8 mouse cellular contexts compared by ENCODE assay signal in genomic region chr2:84726716-84727115, GRCm38 (mm10). TPM values are rescaled to one million over a fixed set of nuclear protein-coding genes. Genes with fewer than 3 reads are reported as not detected.
DNase-seq lines count a peak whose midpoint lies in the region; ATAC-seq and TF ChIP-seq lines count a peak whose summit lies in the region.

No protein-coding gene starts in this region.

- intact Hi-C loops in gastrocnemius, postnatal 36 days (cut with DNase I) = loop anchor here (2.0 kb wide), 1 partner anchor 72 kb away; the partner anchor contains the start of gene Ube2l6

- peak overlapping the region; percentile 50 for H3K4me3 ChIP-seq in liver, adult 2 months (ENCODE audit: insufficient read depth, low read depth, low read length)
- H3K4me3 ChIP-seq in embryonic facial prominence, embryonic 13.5 days = peak overlapping the region; percentile 63
- peak overlapping the region; percentile 56 for H3K4me3 ChIP-seq in intestine, embryonic 16.5 days (ENCODE audit: low read length)
- H3K4me3 ChIP-seq in neural tube, embryonic 14.5 days (ENCODE audit: low read depth, low read length) = peak overlapping the region; percentile 55

- peak overlapping the region; percentile 24 for H3K27ac ChIP-seq in liver, adult 2 months (replicated peaks; ENCODE audit: insufficient read depth, low read depth, low read length)
- no peak overlapping the region; the same call in 1 of the 2 replicates for H3K27ac ChIP-seq in embryonic facial prominence, embryonic 13.5 days
- no peak overlapping the region for H3K27ac ChIP-seq in intestine, embryonic 16.5 days (ENCODE audit: low read length)
- H3K27ac ChIP-seq in neural tube, embryonic 14.5 days (ENCODE audit: low read depth, low read length) = no peak overlapping the region

- no peak for TF ChIP-seq POLR2A in liver, adult 2 months (IDR thresholded peaks at IDR 0.05; ENCODE audit: extremely low read depth, insufficient read depth, low read length)

- ATAC-seq in embryonic facial prominence, embryonic 13.5 days (ENCODE audit: insufficient number of reproducible peaks, insufficient read depth, low FRiP score, low TSS enrichment, low read depth) = no peak
- peak; percentile 26 for ATAC-seq in intestine, embryonic 16.5 days
- ATAC-seq in neural tube, embryonic 14.5 days (ENCODE audit: low read depth) = peak; percentile 31

- no peaks in the 10 kb centered on the region for H3K9me3 ChIP-seq in embryonic facial prominence, embryonic 13.5 days
- H3K9me3 ChIP-seq in intestine, embryonic 16.5 days (ENCODE audit: control insufficient read depth, low read length) = no peaks in the 10 kb centered on the region
- no peaks in the 10 kb centered on the region for H3K9me3 ChIP-seq in neural tube, embryonic 14.5 days (ENCODE audit: control insufficient read depth, low read length)

- H3K9ac ChIP-seq in liver, adult 2 months (ENCODE audit: low read depth, low read length) = peak overlapping the region; percentile 46
- H3K9ac ChIP-seq in embryonic facial prominence, embryonic 13.5 days = peak overlapping the region; percentile 73
- peak overlapping the region; percentile 53 for H3K9ac ChIP-seq in intestine, embryonic 16.5 days (ENCODE audit: low read depth, low read length)
- H3K9ac ChIP-seq in neural tube, embryonic 14.5 days (replicated peaks; ENCODE audit: low read depth, low read length) = peak overlapping the region; percentile 42; the same call in 1 of the 2 replicates

- peaks cover 20% of the 10 kb centered on the region for H3K4me1 ChIP-seq in liver, adult 2 months (ENCODE audit: control insufficient read depth, insufficient read depth, low read length)
- H3K4me1 ChIP-seq in embryonic facial prominence, embryonic 13.5 days = peaks cover 13% of the 10 kb centered on the region
- peaks cover 12% of the 10 kb centered on the region for H3K4me1 ChIP-seq in intestine, embryonic 16.5 days (ENCODE audit: control insufficient read depth, insufficient read depth, low read length)
- H3K4me1 ChIP-seq in neural tube, embryonic 14.5 days (ENCODE audit: control insufficient read depth, insufficient read depth, low read length) = peaks cover 18% of the 10 kb centered on the region

- peaks cover 15% of the 10 kb centered on the region for H3K36me3 ChIP-seq in liver, adult 2 months (ENCODE audit: control insufficient read depth, insufficient read depth, low read length)
- H3K36me3 ChIP-seq in embryonic facial prominence, embryonic 13.5 days = peaks cover 23% of the 10 kb centered on the region
- peaks cover 3% of the 10 kb centered on the region; the same call in 1 of the 2 replicates for H3K36me3 ChIP-seq in intestine, embryonic 16.5 days (ENCODE audit: control insufficient read depth, insufficient read depth, low read length)
- peaks cover 16% of the 10 kb centered on the region for H3K36me3 ChIP-seq in neural tube, embryonic 14.5 days (ENCODE audit: control insufficient read depth, insufficient read depth, low read length)

- H3K79me2 ChIP-seq in liver, adult 2 months (ENCODE audit: control insufficient read depth, insufficient read depth, low read length) = peaks cover 9% of the 10 kb centered on the region; the same call in 1 of the 2 replicates

- no peak for DNase-seq in liver, adult 2 months (ENCODE audit: extremely low read depth, low read depth, low spot score)
- no peak for DNase-seq in liver
- no peak for DNase-seq in embryo, embryonic 10 days (ENCODE audit: low spot score)
- no peak for DNase-seq in frontal cortex, postnatal 14 days (ENCODE audit: low spot score in 2 of 2)
- no peak for DNase-seq in gastrocnemius, postnatal 36 days

- no peaks in the 10 kb centered on the region for H3K27me3 ChIP-seq in liver, adult 2 months (ENCODE audit: control insufficient read depth, insufficient read depth, low read length)
- H3K27me3 ChIP-seq in embryonic facial prominence, embryonic 13.5 days = no peaks in the 10 kb centered on the region
- no peaks in the 10 kb centered on the region for H3K27me3 ChIP-seq in intestine, embryonic 16.5 days (replicated peaks; ENCODE audit: control insufficient read depth, insufficient read depth, low read length)
- no peaks in the 10 kb centered on the region for H3K27me3 ChIP-seq in neural tube, embryonic 14.5 days (ENCODE audit: control insufficient read depth, insufficient read depth, low read length)

- TF ChIP-seq CTCF in liver, adult 2 months (IDR thresholded peaks at IDR 0.05; ENCODE audit: low read depth, low read length) = no peak

- 1% methylated on average over 9 of the region's 9 CpGs for WGBS in liver, adult 2 months
- WGBS in embryonic facial prominence, embryonic 13.5 days = 4% methylated on average over 9 of the region's 9 CpGs
- WGBS in intestine, embryonic 16.5 days = 1% methylated on average over 9 of the region's 9 CpGs
- WGBS in neural tube, embryonic 14.5 days = 3% methylated on average over 9 of the region's 9 CpGs

- peak overlapping the region; percentile 78 for H3K4me2 ChIP-seq in embryonic facial prominence, embryonic 13.5 days
- H3K4me2 ChIP-seq in intestine, embryonic 16.5 days (ENCODE audit: low read depth, low read length) = peak overlapping the region; percentile 55
- peak overlapping the region; percentile 94 for H3K4me2 ChIP-seq in neural tube, embryonic 14.5 days (ENCODE audit: low read depth, low read length)

RNA-seq across cellular contexts. Expression of gene Clp1, which starts 0.4 kb away (rescaled TPM):
- total RNA-seq in liver, adult 2 months (2014; rRNA removed) = 7.9 and 10.9 TPM in 2 replicates
- 8.6 and 12.6 TPM in 2 replicates for polyA plus RNA-seq in liver, adult 2 months (2012; rRNA removed)
- polyA plus RNA-seq in embryonic facial prominence, embryonic 13.5 days (2015; fragmentation: Nextera tagmentation; extraction: Ambion mirVana) = 32.7 and 39.0 TPM in 2 replicates
- 28.3 and 28.4 TPM in 2 replicates for polyA plus RNA-seq in intestine, embryonic 16.5 days (2015; fragmentation: Nextera tagmentation; extraction: Ambion mirVana)
- 20.6 and 24.7 TPM in 2 replicates for polyA plus RNA-seq in neural tube, embryonic 14.5 days (2014; fragmentation: Nextera tagmentation; extraction: Ambion mirVana)
- total RNA-seq in gastrocnemius, postnatal 36 days (2021) = 1 to 10 TPM; 2.8 to 3.6 TPM

RNA-seq across cellular contexts. Expression of gene Ypel4, which starts 7.1 kb away (rescaled TPM):
- not detected in 2 replicates for total RNA-seq in liver, adult 2 months (2014; rRNA removed)
- 0.05 TPM in 2 replicates for polyA plus RNA-seq in liver, adult 2 months (2012; rRNA removed)
- 9.8 and 12.1 TPM in 2 replicates for polyA plus RNA-seq in embryonic facial prominence, embryonic 13.5 days (2015; fragmentation: Nextera tagmentation; extraction: Ambion mirVana)
- polyA plus RNA-seq in intestine, embryonic 16.5 days (2015; fragmentation: Nextera tagmentation; extraction: Ambion mirVana) = 4.3 and 6.0 TPM in 2 replicates
- polyA plus RNA-seq in neural tube, embryonic 14.5 days (2014; fragmentation: Nextera tagmentation; extraction: Ambion mirVana) = 17.8 TPM in 2 replicates
- under 1 TPM; 0.35 to 0.61 TPM for total RNA-seq in gastrocnemius, postnatal 36 days (2021)

RNA-seq across cellular contexts. Expression of gene Zdhhc5, which starts 11.7 kb away (rescaled TPM):
- total RNA-seq in liver, adult 2 months (2014; rRNA removed) = 21.9 and 25.8 TPM in 2 replicates
- 35.6 and 36.1 TPM in 2 replicates for polyA plus RNA-seq in liver, adult 2 months (2012; rRNA removed)
- polyA plus RNA-seq in embryonic facial prominence, embryonic 13.5 days (2015; fragmentation: Nextera tagmentation; extraction: Ambion mirVana) = 25.2 and 29.6 TPM in 2 replicates
- polyA plus RNA-seq in intestine, embryonic 16.5 days (2015; fragmentation: Nextera tagmentation; extraction: Ambion mirVana) = 18.3 and 23.4 TPM in 2 replicates
- 22.8 and 23.9 TPM in 2 replicates for polyA plus RNA-seq in neural tube, embryonic 14.5 days (2014; fragmentation: Nextera tagmentation; extraction: Ambion mirVana)
- 10 to 100 TPM; 57.5 to 62.2 TPM for total RNA-seq in gastrocnemius, postnatal 36 days (2021)

RNA-seq across cellular contexts. Expression of gene Gm19426, which starts 16.7 kb away (rescaled TPM):
- total RNA-seq in liver, adult 2 months (2014; rRNA removed) = 1.7 and 3.1 TPM in 2 replicates
- polyA plus RNA-seq in liver, adult 2 months (2012; rRNA removed) = 1.9 and 3.0 TPM in 2 replicates
- polyA plus RNA-seq in embryonic facial prominence, embryonic 13.5 days (2015; fragmentation: Nextera tagmentation; extraction: Ambion mirVana) = 8.6 and 9.6 TPM in 2 replicates
- 5.1 and 5.4 TPM in 2 replicates for polyA plus RNA-seq in intestine, embryonic 16.5 days (2015; fragmentation: Nextera tagmentation; extraction: Ambion mirVana)
- 1.7 and 2.6 TPM in 2 replicates for polyA plus RNA-seq in neural tube, embryonic 14.5 days (2014; fragmentation: Nextera tagmentation; extraction: Ambion mirVana)
- under 1 TPM in 1 of 2 experiments, not detected in 1; 0.51 TPM for total RNA-seq in gastrocnemius, postnatal 36 days (2021)

RNA-seq across cellular contexts. Expression of gene Tmx2, which starts 47.8 kb away (rescaled TPM):
- total RNA-seq in liver, adult 2 months (2014; rRNA removed) = 50.6 and 53.6 TPM in 2 replicates
- 83.5 and 92.1 TPM in 2 replicates for polyA plus RNA-seq in liver, adult 2 months (2012; rRNA removed)
- polyA plus RNA-seq in embryonic facial prominence, embryonic 13.5 days (2015; fragmentation: Nextera tagmentation; extraction: Ambion mirVana) = 105 and 113 TPM in 2 replicates
- polyA plus RNA-seq in intestine, embryonic 16.5 days (2015; fragmentation: Nextera tagmentation; extraction: Ambion mirVana) = 151 and 163 TPM in 2 replicates
- 311 and 342 TPM in 2 replicates for polyA plus RNA-seq in neural tube, embryonic 14.5 days (2014; fragmentation: Nextera tagmentation; extraction: Ambion mirVana)
- total RNA-seq in gastrocnemius, postnatal 36 days (2021) = 10 to 100 TPM; 45.8 to 50.2 TPM
